Mouse (Mus musculus) small intestine, adult 2 months (tissue): ENCODE data around the gene Atp5g2.

Source experiments
- CTCF ChIP-seq: fragments of 200-500 bp; IDR thresholded peaks from 2 replicates; pipeline ENCODE4 v1.5.1; 2012; ENCODE audit warnings: low read depth, mild to moderate bottlenecking, control low read depth, inconsistent platforms, low read length, moderate library complexity, mixed read lengths; ENCODE audit not compliant: insufficient replicate concordance, insufficient read length; ENCODE audit errors: extremely low read depth
- POLR2A ChIP-seq: fragments of 200-500 bp; IDR thresholded peaks from 2 replicates; pipeline ENCODE4 v1.6.1; 2012; ENCODE audit warnings: low read depth, mild to moderate bottlenecking, control low read depth, inconsistent platforms, low read length, moderate library complexity

DNA sequence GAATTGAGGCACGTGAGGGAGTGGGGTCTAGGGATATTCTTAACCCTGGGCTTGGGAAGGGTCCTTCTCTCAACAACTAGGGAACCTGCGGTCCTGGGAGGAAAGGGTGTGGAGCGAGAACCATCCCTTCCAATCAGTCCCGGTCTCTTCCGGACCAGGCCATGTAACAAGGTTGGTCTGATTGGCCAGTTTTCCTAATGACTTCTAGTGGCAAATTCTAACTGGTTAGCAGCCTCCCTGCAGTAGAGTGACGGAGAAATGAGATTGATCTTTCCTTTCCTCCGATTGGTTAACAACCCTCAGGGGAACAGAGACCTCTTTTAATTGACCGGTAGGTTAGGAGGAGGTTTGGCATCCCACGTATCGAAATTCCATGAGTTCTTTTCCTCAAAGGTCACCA is 1.4 kb upstream of the Atp5g2 start:
- TF ChIP-seq CTCF (no peak), POLR2A (peak; percentile 27; the same call in 1 of the 2 replicates)
